Mouse (Mus musculus): Measurements from ENCODE around the gene Aph1b. TPM values are rescaled to one million over a fixed set of nuclear protein-coding genes. Genes with fewer than 3 reads are reported as not detected.
A peak's percentile ranks its signal among the peaks of the same experiment; 100 is the strongest.
"Not testable (repeated sequence)": the region's sequence is repeated elsewhere in the genome, so short reads cannot be mapped to it uniquely, and the experiment has no call there.

Aph1b gene
- total RNA-seq (2021): 1 to 10 TPM; 3.3 to 3.5 TPM
- long read RNA-seq, experiment 1, full-length matches to known transcripts: 7 of 8 reads
- long read RNA-seq, experiment 1, partial matches to known transcripts: 0 of 8 reads
- long read RNA-seq, experiment 1, other reads (novel, unspliced or antisense): 1 of 8 reads
- long read RNA-seq, experiment 2, full-length matches to known transcripts: 3 of 3 reads
- long read RNA-seq, experiment 2, partial matches to known transcripts: 0 of 3 reads
- long read RNA-seq, experiment 2, other reads (novel, unspliced or antisense): 0 of 3 reads

GRCm38 (mm10) chr9:66795464-66796324 lies at the start of gene Aph1b:
Aph1b (minus strand) TSS chr9:66795490.
- DNase-seq: peak; percentile 97
- intact Hi-C loops (cut with DNase I; ENCODE audit: low total_unique reads): no loop called here

- intact Hi-C loops (cut with DNase I; ENCODE audit: low total_unique reads): loop anchor here (5.0 kb wide), 1 partner anchor 107 kb away; no protein-coding TSS in a partner anchor
- peak; percentile 41 for DNase-seq
Measured at GRCm38 (mm10) chr9:66835097-66835480, 39.8 kb upstream of the Aph1b start.

GRCm38 (mm10) chr9:66834318-66835096 lies 39.2 kb upstream of the Aph1b start, which contains the start of gene Aph1c:
Aph1c (minus strand) TSS chr9:66834726.
- DNase-seq: peak; percentile 99
- intact Hi-C loops (cut with DNase I; ENCODE audit: low total_unique reads): loop anchor here (5.0 kb wide), 1 partner anchor 108 kb away; no protein-coding TSS in a partner anchor

GRCm38 (mm10) chr9:66833851-66834250 lies 38.6 kb upstream of the Aph1b start:
- intact Hi-C loops (cut with DNase I; ENCODE audit: low total_unique reads): no loop called here

DNA sequence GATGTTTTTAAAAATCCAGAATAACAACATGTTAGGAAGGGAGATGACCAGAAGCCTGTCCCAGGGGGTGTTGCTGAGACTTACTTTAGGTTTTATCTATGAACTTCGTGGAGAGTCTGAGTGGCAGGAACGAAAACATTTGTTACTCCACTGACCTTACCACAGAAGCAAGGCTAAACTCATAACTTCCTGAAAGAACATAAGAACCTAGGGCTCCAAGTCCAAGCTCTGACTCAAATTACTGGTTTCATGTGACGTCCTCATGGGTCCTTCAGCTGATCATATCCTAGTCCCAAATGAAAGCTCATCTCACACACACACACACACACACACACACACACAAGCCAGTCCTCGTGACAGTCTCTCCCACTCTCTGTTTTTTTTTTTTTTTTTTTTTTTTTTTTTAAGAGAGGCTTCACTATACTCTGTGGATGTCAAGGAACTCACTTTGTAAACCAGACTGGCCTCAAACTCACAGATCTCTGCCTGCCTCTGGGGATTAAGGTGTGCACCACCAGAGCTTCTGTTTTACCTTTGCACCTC lies 37.1 kb upstream of the Aph1b start:
- DNase-seq: no peak
- intact Hi-C loops (cut with DNase I; ENCODE audit: low total_unique reads): no loop called here

More at GRCm38 (mm10) chr9:66833851-66834250, 38.6 kb upstream of the Aph1b start:
- no peak for DNase-seq

DNA sequence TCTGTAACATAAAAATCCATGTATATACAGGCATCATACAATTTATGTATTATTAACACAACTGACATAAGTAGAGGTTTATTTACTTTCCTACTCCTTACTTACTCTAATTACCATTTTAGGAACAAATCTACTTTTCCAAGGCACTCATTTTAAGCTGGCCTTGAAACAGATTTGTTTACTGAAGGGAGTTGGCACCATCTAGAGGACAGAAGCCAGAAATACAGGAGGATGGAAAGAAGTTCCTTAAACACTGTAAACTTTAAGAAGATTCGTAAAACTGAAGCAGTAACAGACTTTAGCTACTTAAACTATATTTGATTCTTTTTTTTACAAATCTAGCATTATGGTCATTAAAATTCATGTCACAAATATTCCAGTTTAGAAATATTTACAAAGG lies 30.7 kb upstream of the Aph1b start:
- intact Hi-C loops (cut with DNase I; ENCODE audit: low total_unique reads): loop anchor here (2.0 to 10.0 kb wide), 2 partner anchors 35 to 121 kb away; no protein-coding TSS in a partner anchor

DNA sequence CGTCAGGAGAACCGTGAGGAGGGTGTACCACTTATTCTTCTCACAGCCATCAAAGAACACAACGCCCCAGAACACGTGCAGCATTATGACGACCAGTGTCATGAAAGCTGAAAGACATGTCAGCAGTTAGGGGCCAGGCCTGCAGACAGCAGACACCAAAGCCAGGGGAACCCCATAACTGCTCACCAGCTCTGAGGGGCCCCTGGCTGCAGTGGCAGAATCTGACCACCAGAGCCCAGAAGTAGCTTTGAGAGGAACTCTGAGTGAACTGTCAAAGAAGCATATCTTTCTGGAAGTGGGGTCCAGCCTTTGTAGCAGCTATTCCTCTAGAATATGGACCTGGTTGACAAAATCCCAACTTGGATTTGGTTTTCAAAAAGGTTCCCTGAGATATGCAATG lies 27.0 kb upstream of the Aph1b start:
- intact Hi-C loops (cut with DNase I; ENCODE audit: low total_unique reads): loop anchor here (10.0 kb wide), 1 partner anchor 117 kb away; no protein-coding TSS in a partner anchor
- not testable (repeated sequence) for DNase-seq

More for the DNA sequence above, 30.7 kb upstream of the Aph1b start:
- DNase-seq: no peak

DNA sequence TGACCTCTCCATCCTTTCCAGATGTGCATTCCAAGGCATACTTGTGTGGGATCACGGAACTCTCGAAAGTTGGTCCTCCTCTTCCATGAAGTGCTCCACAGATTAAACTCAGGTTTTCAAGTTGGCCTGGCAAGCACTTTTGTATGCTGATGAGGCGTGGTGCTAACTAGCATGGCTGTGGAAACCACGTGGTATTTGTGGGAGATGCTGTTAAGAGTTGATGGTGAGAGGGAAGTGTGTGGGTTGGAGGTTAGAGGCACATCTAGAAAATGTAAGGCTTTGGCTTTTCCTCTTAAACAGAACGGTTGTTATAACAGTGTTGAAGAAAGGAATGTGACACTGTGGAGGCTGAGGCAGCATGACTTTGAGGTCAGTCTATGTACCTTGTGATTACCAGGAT lies 25.7 kb upstream of the Aph1b start:
- DNase-seq: no peak
- intact Hi-C loops (cut with DNase I; ENCODE audit: low total_unique reads): loop anchor here (10.0 kb wide), 1 partner anchor 116 kb away; no protein-coding TSS in a partner anchor

GRCm38 (mm10) chr9:66813392-66813791 lies 18.1 kb upstream of the Aph1b start:
- intact Hi-C loops (cut with DNase I; ENCODE audit: low total_unique reads): no loop called here
- no peak for DNase-seq

DNA sequence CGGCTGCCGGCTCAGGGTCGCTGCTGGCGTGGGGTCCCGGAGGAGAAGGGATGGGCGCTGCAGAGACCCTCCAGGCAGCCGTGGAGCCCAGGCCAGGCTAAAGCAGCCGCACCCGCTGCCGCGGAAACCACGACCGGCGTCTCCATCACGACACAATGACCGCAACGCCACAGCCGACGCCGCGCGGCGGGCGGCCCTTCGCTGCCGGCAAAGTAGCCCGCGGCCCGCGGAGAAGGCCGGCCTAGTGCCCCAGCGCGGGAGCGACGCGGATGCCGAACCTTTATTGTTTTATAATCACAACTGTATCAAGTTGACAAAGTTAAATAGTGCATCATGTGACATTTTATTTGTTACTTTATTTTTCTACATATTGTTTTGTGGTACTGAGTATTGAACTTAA lies 10.7 kb upstream of the Aph1b start:
- DNase-seq; intact Hi-C loops (cut with DNase I; ENCODE audit: low total_unique reads): not testable (repeated sequence)

- intact Hi-C loops (cut with DNase I; ENCODE audit: low total_unique reads): no loop called here
- DNase-seq: no peak
Measured at GRCm38 (mm10) chr9:66801947-66802346, 6.7 kb upstream of the Aph1b start.

DNA sequence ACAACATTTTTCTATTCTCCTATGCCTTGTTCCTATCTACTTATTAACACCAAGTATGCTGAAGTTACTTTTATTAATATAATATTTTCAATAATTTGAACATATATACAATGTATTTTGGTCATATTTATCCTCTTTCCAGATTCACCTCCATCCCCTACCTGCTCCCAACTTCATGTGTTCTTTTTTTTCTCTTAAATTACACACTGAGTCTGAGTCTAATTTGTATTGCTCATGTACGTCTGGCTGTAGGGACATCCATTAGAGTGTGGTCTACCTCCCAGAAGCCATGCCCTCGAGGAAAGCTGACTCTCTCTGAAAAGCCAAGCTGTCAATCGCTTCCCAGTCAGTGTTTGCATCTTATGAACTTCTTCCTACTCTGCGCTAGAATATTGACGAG lies 1.4 kb upstream of the Aph1b start, which contains the start of gene Gm10647:
TSS of gene Gm10647 (plus strand) at position 301 of the 400 bp plus-strand sequence.
- DNase-seq: no peak
- intact Hi-C loops (cut with DNase I; ENCODE audit: low total_unique reads): no loop called here

GRCm38 (mm10) chr9:66794629-66795463 lies 444 bp downstream of the Aph1b start:
- DNase-seq: no peak
- intact Hi-C loops (cut with DNase I; ENCODE audit: low total_unique reads): no loop called here

- intact Hi-C loops (cut with DNase I; ENCODE audit: low total_unique reads): loop anchor here (5.0 kb wide), 1 partner anchor 141 kb away; no protein-coding TSS in a partner anchor
- DNase-seq: no peak
Measured at GRCm38 (mm10) chr9:66787821-66788220, 7.5 kb downstream of the Aph1b start.

DNA sequence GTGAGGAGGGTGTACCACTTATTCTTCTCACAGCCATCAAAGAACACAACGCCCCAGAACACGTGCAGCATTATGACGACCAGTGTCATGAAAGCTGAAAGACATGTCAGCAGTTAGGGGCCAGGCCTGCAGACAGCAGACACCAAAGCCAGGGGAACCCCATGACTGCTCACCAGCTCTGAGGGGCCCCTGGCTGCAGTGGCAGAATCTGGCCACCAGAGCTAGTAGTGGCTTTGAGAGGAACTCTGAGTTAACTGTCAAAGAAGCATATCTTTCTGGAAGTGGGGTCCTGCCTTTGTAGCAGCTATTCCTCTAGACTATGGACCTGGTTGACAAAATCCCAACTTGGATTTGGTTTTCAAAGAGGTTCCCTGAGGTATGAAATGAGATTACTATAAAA lies 10.7 kb downstream of the Aph1b start:
- DNase-seq; intact Hi-C loops (cut with DNase I; ENCODE audit: low total_unique reads): not testable (repeated sequence)

DNA sequence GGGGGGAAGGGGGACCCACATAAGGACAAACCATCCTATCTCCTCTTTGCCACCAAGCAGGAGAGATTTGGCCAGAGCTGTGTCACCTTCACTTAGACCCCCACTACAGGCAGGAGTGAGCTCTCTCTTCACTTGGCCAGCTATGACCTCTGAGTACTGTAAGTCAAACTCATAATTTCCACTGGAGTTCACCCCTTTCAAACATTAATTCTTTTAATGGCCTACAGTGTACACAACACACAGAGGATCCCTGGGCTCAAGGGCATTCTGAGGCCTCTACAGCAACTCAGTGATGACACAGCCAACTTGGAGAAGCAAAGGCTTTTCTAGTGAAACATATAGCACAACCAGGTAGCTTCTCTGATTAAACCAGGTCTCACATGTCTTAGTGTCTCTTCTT lies 24.6 kb downstream of the Aph1b start:
- intact Hi-C loops (cut with DNase I; ENCODE audit: low total_unique reads): no loop called here
- DNase-seq: no peak

DNA sequence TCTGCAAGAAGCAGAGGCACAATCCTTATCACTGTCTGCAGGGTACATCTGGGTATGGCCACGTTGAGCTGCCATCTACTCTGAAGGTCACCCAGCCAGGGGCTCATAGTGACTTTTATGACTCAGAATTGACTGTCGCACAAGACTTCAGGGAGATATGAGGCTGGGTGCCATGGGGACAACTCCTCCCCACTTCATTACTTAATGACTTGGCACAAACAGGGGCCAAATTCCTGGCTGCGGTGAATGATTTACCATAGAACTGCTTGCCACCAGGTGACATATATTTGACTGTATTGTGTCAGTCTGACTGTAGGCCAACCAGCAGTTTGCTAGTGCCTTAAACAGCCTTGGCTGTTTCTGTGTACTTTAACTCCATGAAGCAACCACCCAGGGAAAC lies 26.0 kb downstream of the Aph1b start:
- DNase-seq: no peak
- intact Hi-C loops (cut with DNase I; ENCODE audit: low total_unique reads): no loop called here

- no peak for DNase-seq
- intact Hi-C loops (cut with DNase I; ENCODE audit: low total_unique reads): no loop called here
Measured at GRCm38 (mm10) chr9:66768721-66769120, 26.6 kb downstream of the Aph1b start.

All from gastrocnemius, postnatal 14 days (tissue).